Mouse (Mus musculus) CD4-positive helper T cell, adult 2 months (primary cell): ENCODE data around the gene Rps6ka2.
"Not testable (repeated sequence)": the region's sequence is repeated elsewhere in the genome, so short reads cannot be mapped to it uniquely, and the experiment has no call there.

ENCODE experiments used
- DNase-seq: peaks from one replicate; pipeline ENCODE4 v3.0.0-alpha.2; 2012; ENCODE audit warnings: low read depth, missing footprints, low spot score

Rps6ka2 gene

DNA sequence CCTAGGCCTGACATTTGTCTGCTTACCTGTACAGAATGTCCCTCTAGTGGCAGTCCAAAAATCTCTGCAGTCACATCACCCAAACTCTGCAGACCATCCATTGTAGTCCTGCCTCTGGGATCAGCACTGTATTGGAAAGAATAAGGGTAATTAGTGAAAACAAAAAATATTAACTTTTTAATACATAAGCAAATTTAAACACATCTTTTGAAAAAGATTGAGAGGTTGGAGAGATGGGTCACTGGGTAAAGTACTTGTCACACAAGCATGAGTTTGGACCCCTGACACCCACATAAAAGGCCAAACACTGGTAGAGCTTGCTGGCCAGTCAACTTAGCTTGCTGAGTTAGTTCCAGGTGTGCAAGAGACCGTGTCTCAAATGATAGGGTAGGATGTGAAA is 182.7 kb downstream of the Rps6ka2 start, which contains the start of gene Ttll2:
Gene Ttll2 (minus strand): TSS at position 101 of the 400 bp plus-strand sequence.
- DNase-seq, result not testable (repeated sequence)
